In the genomic region with DNA sequence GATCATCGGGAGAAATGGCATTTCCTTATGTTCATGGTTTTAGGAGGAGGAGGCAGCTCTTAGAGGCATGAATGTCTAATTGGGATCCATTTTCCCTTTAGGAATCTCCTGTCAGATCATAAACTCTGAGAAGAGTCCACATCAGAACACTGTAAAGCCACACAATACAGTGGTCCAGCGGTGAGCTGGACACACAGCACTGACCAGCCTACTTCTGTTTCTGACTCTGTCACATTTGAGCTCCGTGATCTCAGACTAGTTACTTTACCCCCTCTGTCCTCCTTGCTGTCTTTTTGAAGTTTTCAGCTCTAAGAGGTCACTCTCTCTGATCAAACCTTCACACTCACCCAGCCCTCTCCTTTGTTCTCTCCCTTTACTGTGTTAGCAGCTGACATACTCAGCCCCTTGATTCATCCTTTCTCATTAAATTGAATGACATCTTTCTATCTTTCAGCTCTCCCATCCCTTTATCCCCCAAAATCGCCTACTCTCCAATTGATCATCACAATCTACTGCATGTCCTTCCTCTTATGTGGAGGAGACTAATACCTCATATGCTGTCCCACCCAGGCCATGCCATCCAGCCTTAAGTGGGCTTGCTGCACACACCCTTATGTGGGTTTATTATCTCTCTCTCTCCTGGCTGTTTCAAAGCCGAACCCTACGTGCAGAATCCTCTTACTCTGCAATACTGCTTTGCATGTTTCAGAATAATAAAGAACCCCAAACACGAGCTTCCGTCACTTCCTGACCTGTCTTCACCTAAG, we compare ENCODE assay signal across 18 mouse cellular contexts. TPM values are rescaled to one million over a fixed set of nuclear protein-coding genes. Genes with fewer than 3 reads are reported as not detected.
DNase-seq lines count a peak whose midpoint lies in the region; ATAC-seq lines count a peak whose summit lies in the region.
"Had no signal": no experiment of that assay in that cellular context is flagged by ENCODE, and none has a peak within 500 bp of the region (broad histone marks: within the 10 kb centered on the region; RNA-seq: fewer than 3 reads in every experiment).

No protein-coding gene starts in this region.

- H3K36me3 ChIP-seq in forebrain, embryonic 14.5 days (ENCODE audit: control insufficient read depth, insufficient read depth, low read length) = no peaks in the 10 kb centered on the region
- H3K36me3 ChIP-seq in forebrain, embryonic 15.5 days = no peaks in the 10 kb centered on the region
- no peaks in the 10 kb centered on the region for H3K36me3 ChIP-seq in midbrain, embryonic 15.5 days (replicated peaks)
- no peaks in the 10 kb centered on the region for H3K36me3 ChIP-seq in midbrain, embryonic 11.5 days (ENCODE audit: control insufficient read depth, insufficient read depth, low read length)
- no peaks in the 10 kb centered on the region for H3K36me3 ChIP-seq in midbrain, embryonic 16.5 days (ENCODE audit: control insufficient read depth, insufficient read depth, low read length)
- H3K36me3 ChIP-seq: embryonic facial prominence, embryonic 13.5 days; heart, embryonic 12.5 days; hindbrain, embryonic 15.5 days had no signal

- H3K9me3 ChIP-seq in forebrain, embryonic 14.5 days (replicated peaks; ENCODE audit: control insufficient read depth, low read length) = no peaks in the 10 kb centered on the region
- no peaks in the 10 kb centered on the region for H3K9me3 ChIP-seq in forebrain, embryonic 15.5 days
- no peaks in the 10 kb centered on the region for H3K9me3 ChIP-seq in midbrain, embryonic 15.5 days
- H3K9me3 ChIP-seq in midbrain, embryonic 11.5 days (ENCODE audit: control insufficient read depth, low read length) = no peaks in the 10 kb centered on the region; the same call in 1 of the 2 replicates
- no peaks in the 10 kb centered on the region for H3K9me3 ChIP-seq in midbrain, embryonic 16.5 days (replicated peaks; ENCODE audit: control insufficient read depth, low read length, poor library complexity, severe bottlenecking)
- H3K9me3 ChIP-seq: embryonic facial prominence, embryonic 13.5 days; hindbrain, embryonic 15.5 days had no signal

- no peak overlapping the region for H3K4me2 ChIP-seq in forebrain, embryonic 14.5 days (ENCODE audit: low read length)
- no peak overlapping the region for H3K4me2 ChIP-seq in forebrain, embryonic 15.5 days (replicated peaks)
- no peak overlapping the region for H3K4me2 ChIP-seq in midbrain, embryonic 15.5 days
- no peak overlapping the region for H3K4me2 ChIP-seq in midbrain, embryonic 11.5 days
- no peak overlapping the region for H3K4me2 ChIP-seq in midbrain, embryonic 16.5 days (ENCODE audit: low read length)
- H3K4me2 ChIP-seq: embryonic facial prominence, embryonic 13.5 days; heart, embryonic 12.5 days; hindbrain, embryonic 15.5 days had no signal

- H3K4me1 ChIP-seq in forebrain, embryonic 14.5 days (ENCODE audit: control insufficient read depth, insufficient read depth, low read length) = no peaks in the 10 kb centered on the region
- H3K4me1 ChIP-seq in forebrain, embryonic 15.5 days = no peaks in the 10 kb centered on the region
- H3K4me1 ChIP-seq in midbrain, embryonic 15.5 days = no peaks in the 10 kb centered on the region
- no peaks in the 10 kb centered on the region for H3K4me1 ChIP-seq in midbrain, embryonic 11.5 days (ENCODE audit: control insufficient read depth, insufficient read depth, low read length)
- no peaks in the 10 kb centered on the region for H3K4me1 ChIP-seq in midbrain, embryonic 16.5 days (ENCODE audit: control insufficient read depth, insufficient read depth, low read length)
- H3K4me1 ChIP-seq: embryonic facial prominence, embryonic 13.5 days; heart, embryonic 12.5 days; hindbrain, embryonic 15.5 days had no signal

- no peak overlapping the region for H3K27ac ChIP-seq in forebrain, embryonic 14.5 days (ENCODE audit: low read depth, low read length)
- no peak overlapping the region for H3K27ac ChIP-seq in forebrain, embryonic 15.5 days (replicated peaks)
- H3K27ac ChIP-seq in midbrain, embryonic 15.5 days = no peak overlapping the region
- no peak overlapping the region for H3K27ac ChIP-seq in midbrain, embryonic 11.5 days (ENCODE audit: low read depth, low read length)
- no peak overlapping the region for H3K27ac ChIP-seq in midbrain, embryonic 16.5 days (ENCODE audit: low read length)
- H3K27ac ChIP-seq: embryonic facial prominence, embryonic 13.5 days; hindbrain, embryonic 15.5 days had no signal

- no peak overlapping the region for H3K4me3 ChIP-seq in forebrain, embryonic 14.5 days (ENCODE audit: low read depth, low read length)
- H3K4me3 ChIP-seq in forebrain, embryonic 15.5 days = no peak overlapping the region
- H3K4me3 ChIP-seq in midbrain, embryonic 15.5 days = no peak overlapping the region
- H3K4me3 ChIP-seq in midbrain, embryonic 11.5 days (ENCODE audit: low read depth, low read length) = no peak overlapping the region
- H3K4me3 ChIP-seq in midbrain, embryonic 16.5 days (ENCODE audit: low read depth, low read length) = no peak overlapping the region
- H3K4me3 ChIP-seq: embryonic facial prominence, embryonic 13.5 days; heart, embryonic 12.5 days; hindbrain, embryonic 15.5 days had no signal

- peak; percentile 60 for ATAC-seq in forebrain, embryonic 14.5 days
- ATAC-seq in forebrain, embryonic 15.5 days (replicated peaks) = no peak; the same call in 1 of the 2 replicates
- peak; percentile 89 for ATAC-seq in midbrain, embryonic 15.5 days (replicated peaks)
- no peak for ATAC-seq in midbrain, embryonic 11.5 days (ENCODE audit: low FRiP score)
- ATAC-seq in midbrain, embryonic 16.5 days = peak; percentile 71; the same call in 1 of the 2 replicates
- ATAC-seq: forebrain, embryonic 16.5 days; Patski had no signal

- no peak overlapping the region for H3K9ac ChIP-seq in forebrain, embryonic 14.5 days (ENCODE audit: low read length)
- H3K9ac ChIP-seq in forebrain, embryonic 15.5 days (replicated peaks) = no peak overlapping the region
- no peak overlapping the region for H3K9ac ChIP-seq in midbrain, embryonic 15.5 days
- no peak overlapping the region for H3K9ac ChIP-seq in midbrain, embryonic 11.5 days (ENCODE audit: low read length)
- H3K9ac ChIP-seq in midbrain, embryonic 16.5 days (ENCODE audit: low read depth, low read length) = no peak overlapping the region
- H3K9ac ChIP-seq: embryonic facial prominence, embryonic 13.5 days; heart, embryonic 12.5 days; hindbrain, embryonic 15.5 days had no signal

- peak; percentile 29 for DNase-seq in forebrain, embryonic 14.5 days (ENCODE audit: low spot score)
- no peak for DNase-seq in midbrain, embryonic 11.5 days (ENCODE audit: low spot score, missing footprints)
- DNase-seq in adrenal gland, postnatal 25 days = no peak
- DNase-seq in embryo, embryonic 11 days = no peak
- DNase-seq: adrenal gland, adult 8-10 months; cerebellum, adult 11-12 months; cerebellum, adult 9-10 months; cerebellum, postnatal 25 days; gastrocnemius, postnatal 10 days; heart, postnatal 36 days had no signal

- WGBS in forebrain, embryonic 14.5 days = 85% methylated on average over 8 of the region's 8 CpGs
- 74% methylated on average over 8 of the region's 8 CpGs for WGBS in forebrain, embryonic 15.5 days
- 66% methylated on average over 8 of the region's 8 CpGs for WGBS in midbrain, embryonic 15.5 days
- WGBS in midbrain, embryonic 11.5 days = 79% methylated on average over 8 of the region's 8 CpGs
- 64% methylated on average over 8 of the region's 8 CpGs for WGBS in midbrain, embryonic 16.5 days

- H3K27me3 ChIP-seq in forebrain, embryonic 14.5 days (replicated peaks; ENCODE audit: control insufficient read depth, insufficient read depth, low read length) = no peaks in the 10 kb centered on the region
- no peaks in the 10 kb centered on the region for H3K27me3 ChIP-seq in forebrain, embryonic 15.5 days
- H3K27me3 ChIP-seq in midbrain, embryonic 15.5 days (replicated peaks) = no peaks in the 10 kb centered on the region
- no peaks in the 10 kb centered on the region for H3K27me3 ChIP-seq in midbrain, embryonic 11.5 days (ENCODE audit: control insufficient read depth, insufficient read depth, low read length)
- no peaks in the 10 kb centered on the region for H3K27me3 ChIP-seq in midbrain, embryonic 16.5 days (ENCODE audit: control insufficient read depth, insufficient read depth, low read depth, low read length)
- H3K27me3 ChIP-seq: embryonic facial prominence, embryonic 13.5 days; heart, embryonic 12.5 days; hindbrain, embryonic 15.5 days; Patski had no signal

RNA-seq across cellular contexts. Expression of a gene that starts 51.7 kb away (rescaled TPM):
- polyA plus RNA-seq in forebrain, embryonic 14.5 days (2014; fragmentation: Nextera tagmentation; extraction: Ambion mirVana) = 2.8 and 4.1 TPM in 2 replicates
- 2.9 and 3.9 TPM in 2 replicates for polyA plus RNA-seq in forebrain, embryonic 15.5 days (2015; fragmentation: Nextera tagmentation; extraction: Ambion mirVana)
- 8.6 and 11.1 TPM in 2 replicates for polyA plus RNA-seq in midbrain, embryonic 15.5 days (2015; fragmentation: Nextera tagmentation; extraction: Ambion mirVana)
- 1.1 and 1.3 TPM in 2 replicates for polyA plus RNA-seq in midbrain, embryonic 11.5 days (2014; fragmentation: Nextera tagmentation; extraction: Ambion mirVana)
- polyA plus RNA-seq in midbrain, embryonic 16.5 days (2015; fragmentation: Nextera tagmentation; extraction: Ambion mirVana) = 12.8 and 14.0 TPM in 2 replicates
- 33.6 and 54.4 TPM in 2 replicates for total RNA-seq in adrenal gland, postnatal 25 days (2021)
- polyA plus RNA-seq: Patski had no signal

Comparison
In these comparisons a context has a peak if more than half of its experiments do, and no peak if none do; other contexts are left out.
1. ATAC-seq: peak in forebrain, embryonic 14.5 days (single experiment), midbrain, embryonic 15.5 days (single experiment) and midbrain, embryonic 16.5 days (single experiment); none in forebrain, embryonic 15.5 days (single experiment) and midbrain, embryonic 11.5 days (single experiment).